ENCODE assay signal across 9 mouse cellular contexts in the genomic region with DNA sequence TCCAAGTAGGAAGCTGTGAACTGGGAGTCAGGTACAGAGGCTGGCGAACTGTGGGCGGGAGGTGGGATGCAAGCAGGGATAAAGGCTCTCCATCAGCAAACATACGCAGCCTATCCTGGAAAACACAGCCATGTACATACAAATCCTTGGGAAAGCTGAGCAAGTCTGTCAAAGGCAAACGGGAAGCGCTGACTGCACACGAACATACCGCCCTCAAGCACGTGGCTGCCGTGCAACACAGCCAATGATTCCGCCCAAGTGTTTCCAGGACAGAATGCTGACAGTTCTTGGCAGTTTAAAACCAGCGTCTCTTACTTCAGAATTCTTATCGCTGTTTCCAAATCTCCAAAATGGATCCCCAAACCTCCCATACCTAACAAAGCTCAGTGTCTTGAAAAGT.
DNase-seq lines count a peak whose midpoint lies in the region; ATAC-seq and TF ChIP-seq lines count a peak whose summit lies in the region.
"Had no signal": no experiment of that assay in that cellular context is flagged by ENCODE, and none has a peak within 500 bp of the region (broad histone marks: within the 10 kb centered on the region; RNA-seq: fewer than 3 reads in every experiment).

No protein-coding gene starts in this region.

- no peak overlapping the region for H3K4me2 ChIP-seq in midbrain, embryonic 13.5 days (replicated peaks)
- H3K4me2 ChIP-seq: heart, embryonic 13.5 days had no signal

- no peak for ATAC-seq in midbrain, embryonic 13.5 days
- ATAC-seq in CD4-positive, CD25-positive, alpha-beta regulatory T cell, adult 4 months, result no peak

- peaks cover 46% of the 10 kb centered on the region for H3K36me3 ChIP-seq in midbrain, embryonic 10.5 days
- H3K36me3 ChIP-seq in midbrain, embryonic 13.5 days, result peaks cover 10% of the 10 kb centered on the region; the same call in 1 of the 2 replicates

- no peaks in the 10 kb centered on the region for H3K9me3 ChIP-seq in midbrain, embryonic 10.5 days (replicated peaks)
- H3K9me3 ChIP-seq in midbrain, embryonic 13.5 days, result no peaks in the 10 kb centered on the region
- H3K9me3 ChIP-seq: heart, embryonic 13.5 days had no signal

- 83% methylated on average over 12 of the region's 12 CpGs for WGBS in midbrain, embryonic 10.5 days
- 80% methylated on average over 12 of the region's 12 CpGs for WGBS in midbrain, embryonic 13.5 days

- no peak overlapping the region for H3K9ac ChIP-seq in midbrain, embryonic 13.5 days (replicated peaks)
- H3K9ac ChIP-seq: heart, embryonic 13.5 days had no signal

- no peaks in the 10 kb centered on the region for H3K27me3 ChIP-seq in midbrain, embryonic 10.5 days (ENCODE audit: low read depth, poor library complexity, severe bottlenecking)
- no peaks in the 10 kb centered on the region for H3K27me3 ChIP-seq in midbrain, embryonic 13.5 days
- H3K27me3 ChIP-seq: heart, embryonic 13.5 days had no signal

- peak overlapping the region; percentile 85 for H3K27ac ChIP-seq in midbrain, embryonic 10.5 days (replicated peaks)
- no peak overlapping the region for H3K27ac ChIP-seq in midbrain, embryonic 13.5 days
- peak overlapping the region; percentile 79 for H3K27ac ChIP-seq in layer of hippocampus, adult 2 months
- H3K27ac ChIP-seq: heart, embryonic 13.5 days had no signal

- no peak overlapping the region for H3K4me3 ChIP-seq in midbrain, embryonic 10.5 days
- no peak overlapping the region for H3K4me3 ChIP-seq in midbrain, embryonic 13.5 days (replicated peaks)
- peak overlapping the region; percentile 41 for H3K4me3 ChIP-seq in layer of hippocampus, adult 2 months
- H3K4me3 ChIP-seq: heart, embryonic 13.5 days had no signal

- TF ChIP-seq CTCF in layer of hippocampus, adult 2 months (conservative IDR thresholded peaks at IDR 0.05), result no peak

- peaks cover 47% of the 10 kb centered on the region for H3K4me1 ChIP-seq in midbrain, embryonic 10.5 days
- peaks cover 24% of the 10 kb centered on the region for H3K4me1 ChIP-seq in midbrain, embryonic 13.5 days (replicated peaks)
- H3K4me1 ChIP-seq: heart, embryonic 13.5 days had no signal

- peak; percentile 49 to 64 for DNase-seq in frontal cortex, postnatal 36 days (ENCODE audit: low spot score in 2 of 2)
- DNase-seq in frontal cortex, postnatal 10 days (ENCODE audit: low spot score in 2 of 2), result no peak
- DNase-seq in midbrain, embryonic 10.5 days (ENCODE audit: low spot score), result no peak
- DNase-seq in layer of hippocampus, adult 2 months (ENCODE audit: low spot score in 2 of 2), result peak; percentile 43 to 58
- DNase-seq in right cerebral cortex, postnatal 14 days, result peak; percentile 35
- no peak for DNase-seq in kidney, adult 11 months

Comparison
In these comparisons a context has a peak if more than half of its experiments do, and no peak if none do; other contexts are left out.
1. DNase-seq: peak in frontal cortex, postnatal 36 days (2 of 2), layer of hippocampus, adult 2 months (2 of 2) and right cerebral cortex, postnatal 14 days (single experiment); none in frontal cortex, postnatal 10 days (0 of 2), midbrain, embryonic 10.5 days (single experiment) and kidney, adult 11 months (single experiment).